Comparison of ENCODE assay signal across 8 mouse cellular contexts in the genomic region with DNA sequence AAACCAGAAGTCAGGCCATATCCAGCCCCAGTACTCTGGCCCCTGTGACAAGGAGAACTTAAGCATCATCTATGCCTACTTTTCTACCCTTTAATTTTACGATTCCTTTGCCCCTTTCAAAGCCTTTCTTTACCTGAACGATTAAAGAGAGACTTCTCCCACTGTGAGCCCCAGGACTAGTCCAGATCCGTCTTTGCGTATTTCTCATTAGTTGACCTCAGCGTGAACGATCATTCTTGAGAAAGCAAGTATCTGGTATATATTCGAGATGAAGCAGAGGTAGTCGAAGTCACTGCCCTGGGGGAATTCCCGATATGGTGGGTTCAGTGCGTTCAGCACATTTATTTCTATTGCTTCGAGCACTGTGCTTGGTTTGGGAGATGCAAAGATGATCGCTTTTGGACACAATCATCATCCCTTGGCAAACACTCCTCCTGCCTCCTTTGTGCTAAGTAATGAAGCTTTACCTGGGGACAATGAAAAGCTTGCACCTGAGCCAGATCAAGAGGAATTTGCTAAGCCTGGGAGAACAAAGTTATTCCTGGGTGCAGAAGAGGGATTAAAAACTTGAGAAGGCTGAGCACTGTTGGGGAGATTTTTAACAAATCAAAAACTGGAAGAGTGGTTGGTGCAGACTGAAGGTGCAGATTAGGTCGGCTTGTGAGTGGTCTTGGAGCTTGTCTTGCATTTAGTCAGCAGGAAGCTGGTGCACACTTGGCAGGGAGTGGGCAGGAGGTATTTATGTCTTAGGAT. TPM values are rescaled to one million over a fixed set of nuclear protein-coding genes. Genes with fewer than 3 reads are reported as not detected.
DNase-seq lines count a peak whose midpoint lies in the region; ATAC-seq lines count a peak whose summit lies in the region.

No protein-coding gene starts in this region.

- H3K4me2 ChIP-seq in liver, embryonic 12.5 days = peak overlapping the region; percentile 86

- H3K9me3 ChIP-seq in forebrain, embryonic 10.5 days = no peaks in the 10 kb centered on the region
- H3K9me3 ChIP-seq in liver, embryonic 12.5 days (replicated peaks) = no peaks in the 10 kb centered on the region

- WGBS in forebrain, embryonic 10.5 days = 20% methylated on average over 13 of the region's 13 CpGs
- WGBS in liver, embryonic 12.5 days (ENCODE audit: insufficient replicate concordance) = 14% methylated on average over 13 of the region's 13 CpGs

- no peak for ATAC-seq in liver, embryonic 12.5 days

- H3K36me3 ChIP-seq in forebrain, embryonic 10.5 days (replicated peaks) = peaks cover 31% of the 10 kb centered on the region
- peaks cover 23% of the 10 kb centered on the region for H3K36me3 ChIP-seq in liver, embryonic 12.5 days

- H3K4me3 ChIP-seq in forebrain, embryonic 10.5 days = peak overlapping the region; percentile 96
- H3K4me3 ChIP-seq in liver, embryonic 12.5 days = peak overlapping the region; percentile 93

- DNase-seq in embryo, embryonic 9.5 days (ENCODE audit: extremely low spot score) = peak; percentile 6
- DNase-seq in embryo, embryonic 10 days (ENCODE audit: low spot score) = no peak
- DNase-seq in 3T3-L1 (ENCODE audit: low read depth, low spot score) = peak; percentile 45
- DNase-seq in forebrain, embryonic 10.5 days (ENCODE audit: extremely low spot score, low spot score) = no peak
- no peak for DNase-seq in cerebellum, adult 18-20 months
- no peak for DNase-seq in gastrocnemius, adult 8-10 months (ENCODE audit: low spot score in 2 of 2)
- DNase-seq in thymus, adult 18-20 months = no peak

- H3K27ac ChIP-seq in forebrain, embryonic 10.5 days = peak overlapping the region; percentile 99
- peak overlapping the region; percentile 90 for H3K27ac ChIP-seq in liver, embryonic 12.5 days

- H3K4me1 ChIP-seq in forebrain, embryonic 10.5 days = peaks cover 21% of the 10 kb centered on the region
- H3K4me1 ChIP-seq in liver, embryonic 12.5 days = peaks cover 77% of the 10 kb centered on the region

- no peaks in the 10 kb centered on the region for H3K27me3 ChIP-seq in forebrain, embryonic 10.5 days (ENCODE audit: poor library complexity, severe bottlenecking)
- H3K27me3 ChIP-seq in liver, embryonic 12.5 days (replicated peaks) = no peaks in the 10 kb centered on the region

- peak overlapping the region; percentile 94 for H3K9ac ChIP-seq in liver, embryonic 12.5 days

RNA-seq across cellular contexts. Expression of a gene that starts 1.0 kb away (rescaled TPM):
- 43.6 and 44.8 TPM in 2 replicates for polyA plus RNA-seq in forebrain, embryonic 10.5 days (2016; fragmentation: Nextera tagmentation; extraction: Ambion mirVana)
- 28.9 and 29.3 TPM in 2 replicates for polyA plus RNA-seq in liver, embryonic 12.5 days (2016; fragmentation: Nextera tagmentation; extraction: Ambion mirVana)
- 10 to 100 TPM in 2 of 4 experiments, 1 to 10 TPM in 2; 8.8 to 10.7 (median 10.0) TPM for total RNA-seq in gastrocnemius, adult 8-10 months (2022)

RNA-seq across cellular contexts. Expression of a gene that starts 18.8 kb away (rescaled TPM):
- polyA plus RNA-seq in forebrain, embryonic 10.5 days (2016; fragmentation: Nextera tagmentation; extraction: Ambion mirVana) = 11.0 and 14.0 TPM in 2 replicates
- 12.4 and 15.3 TPM in 2 replicates for polyA plus RNA-seq in liver, embryonic 12.5 days (2016; fragmentation: Nextera tagmentation; extraction: Ambion mirVana)
- 1 to 10 TPM; 3.0 to 6.7 (median 5.2) TPM for total RNA-seq in gastrocnemius, adult 8-10 months (2022)

Comparison
In these comparisons a context has a peak if more than half of its experiments do, and no peak if none do; other contexts are left out.
1. DNase-seq: peak in embryo, embryonic 9.5 days (single experiment) and 3T3-L1 (single experiment); none in embryo, embryonic 10 days (single experiment), forebrain, embryonic 10.5 days (single experiment), cerebellum, adult 18-20 months (0 of 2), gastrocnemius, adult 8-10 months (0 of 2) and thymus, adult 18-20 months (0 of 2).